Mouse (Mus musculus) olfactory bulb, adult 2 months (tissue): ENCODE measurements at regions not wholly inside any gene's neighbourhood (a gene's known extent, or its start where the extent isn't known, plus 50 kb on each side); places are given as distances from the start of the nearest gene placed in this dataset.

Experiments used
- CTCF ChIP-seq: fragments of 200-500 bp; IDR thresholded peaks from 2 replicates; pipeline ENCODE4 v1.5.1; 2012; ENCODE audit warnings: low read depth, mild to moderate bottlenecking, low read length, moderate library complexity; ENCODE audit not compliant: insufficient read depth
- POLR2A ChIP-seq: fragments of 200-500 bp; IDR thresholded peaks from 2 replicates; pipeline ENCODE4 v1.6.1; 2012; ENCODE audit warnings: mild to moderate bottlenecking, low read depth, low read length, moderate library complexity; ENCODE audit not compliant: insufficient read depth

DNA sequence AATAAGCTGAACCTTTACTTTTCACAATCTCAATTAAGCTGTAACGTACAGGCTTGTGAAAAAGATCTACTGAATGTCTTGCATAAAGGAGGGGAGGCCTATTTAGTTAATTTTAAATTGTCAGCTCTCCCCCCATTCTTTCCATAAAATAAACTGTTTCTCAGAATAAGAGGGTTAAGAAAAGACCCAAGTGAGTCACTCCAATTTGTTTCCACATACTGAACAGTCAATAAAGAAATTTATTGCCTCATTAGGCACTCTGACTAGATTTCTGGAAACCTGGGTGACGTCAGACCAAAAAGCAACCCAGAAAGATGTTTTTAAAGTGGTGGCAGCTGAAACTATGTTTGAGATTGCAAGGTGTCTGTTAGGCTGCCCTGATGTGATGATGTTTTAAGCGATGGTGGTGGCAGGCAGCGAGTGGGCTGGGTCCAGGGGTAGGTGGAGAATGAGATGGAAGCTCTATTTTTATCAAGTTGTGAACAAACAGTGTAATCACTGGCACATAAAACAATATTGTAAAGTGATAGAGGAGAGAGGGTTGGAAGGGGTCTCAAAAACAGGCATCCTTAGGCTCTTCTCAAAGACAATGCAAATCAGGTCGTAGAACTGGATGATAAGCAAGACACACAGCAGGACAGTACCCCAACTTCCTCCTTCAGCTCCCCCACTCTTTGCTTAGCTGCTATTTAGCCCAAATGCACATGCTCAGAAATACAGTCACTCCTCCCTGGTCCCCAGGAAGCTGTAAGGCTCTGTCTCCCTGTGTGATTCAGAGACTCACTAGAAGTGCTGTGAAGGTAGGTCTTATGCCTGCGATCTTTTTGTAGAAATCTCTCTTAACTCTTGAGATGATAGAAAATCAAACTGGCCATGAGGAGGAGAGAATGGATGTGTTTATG lies 288.0 kb downstream of the Usp25 start:
- TF ChIP-seq CTCF: no peak
- no peak for TF ChIP-seq POLR2A
